Mouse (Mus musculus) CD4-positive, CD25-positive, alpha-beta regulatory T cell, adult 4 months (primary cell): ENCODE measurements around the gene Mei1. TPM values are rescaled to one million over a fixed set of nuclear protein-coding genes. Genes with fewer than 3 reads are reported as not detected.
"Not testable (repeated sequence)": the region's sequence is repeated elsewhere in the genome, so short reads cannot be mapped to it uniquely, and the experiment has no call there.

Source experiments
- ATAC-seq: one replicate; pipeline ENCODE4 v1.8.0; 2017
- polyA plus RNA-seq, 2 experiments: library from polyadenylated mRNA; unstranded; fragments of 100-300 nt; shearing (Covaris generic); gene quantifications; one replicate each; pipeline ENCODE4 v1.2.1; 2017

Mei1 gene
- polyA plus RNA-seq, 2 experiments from 2014 or later, result not detected

DNA sequence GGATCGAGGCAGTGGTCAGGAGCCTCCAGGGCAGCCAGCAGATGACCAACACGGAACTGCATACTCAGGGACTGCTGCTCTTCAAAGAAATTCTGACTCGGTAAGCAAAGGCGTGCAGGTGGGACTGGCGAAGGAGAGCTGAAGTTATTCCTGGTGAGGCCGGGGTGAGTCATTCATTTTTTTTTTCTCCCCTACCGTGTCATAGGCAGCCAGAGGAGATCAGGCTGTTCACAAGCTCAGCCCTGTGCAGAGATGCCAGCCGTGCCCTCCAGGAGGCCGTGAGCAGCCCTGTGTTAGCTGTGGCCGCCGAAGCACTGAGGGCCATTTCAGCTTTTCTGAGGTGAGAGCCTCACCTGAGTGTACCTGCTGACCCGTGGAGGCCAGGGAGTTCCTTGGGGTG is 16.3 kb downstream of the Mei1 start:
- no peak for ATAC-seq

DNA sequence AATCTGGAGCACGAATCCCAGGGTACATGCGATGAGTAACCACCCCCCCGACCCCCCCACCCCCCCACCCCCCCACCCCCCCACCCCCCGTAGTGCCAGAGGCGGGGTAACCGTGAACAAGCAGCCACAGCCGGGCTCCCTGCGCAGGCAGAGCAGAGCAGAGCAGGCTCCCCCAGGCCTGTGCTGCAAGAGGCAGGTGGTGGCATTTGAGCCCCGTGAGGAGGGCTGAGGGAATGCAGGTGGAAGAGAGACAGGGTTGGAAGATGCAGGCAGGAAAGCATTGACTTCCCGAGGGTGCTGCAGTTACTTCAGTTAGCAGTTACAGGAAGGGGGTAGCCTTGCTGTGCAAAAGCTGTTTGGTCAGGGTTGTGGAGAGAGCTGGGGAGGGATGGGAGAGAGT is 17.5 kb downstream of the Mei1 start:
- ATAC-seq, result no peak

DNA sequence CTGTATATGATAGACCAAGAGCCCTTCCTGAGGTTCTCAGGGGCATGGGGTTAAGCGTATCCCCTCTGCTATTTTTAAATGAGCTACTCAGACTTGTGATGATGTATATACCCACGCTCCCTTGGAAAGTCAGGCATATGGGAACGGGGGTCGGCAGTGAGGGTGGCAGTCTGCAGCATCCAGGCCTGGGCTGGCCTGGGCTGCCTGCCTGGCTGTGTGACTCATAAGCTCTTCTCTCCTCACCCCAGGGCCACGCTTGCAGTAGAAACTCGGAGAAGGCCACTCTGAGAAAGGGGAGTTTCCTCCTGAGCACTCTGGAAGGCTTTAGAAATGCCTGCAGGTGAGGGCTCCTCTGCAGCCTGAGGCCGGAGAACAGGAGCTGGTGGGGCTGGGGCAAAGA is 21.3 kb downstream of the Mei1 start:
- ATAC-seq, result no peak

DNA sequence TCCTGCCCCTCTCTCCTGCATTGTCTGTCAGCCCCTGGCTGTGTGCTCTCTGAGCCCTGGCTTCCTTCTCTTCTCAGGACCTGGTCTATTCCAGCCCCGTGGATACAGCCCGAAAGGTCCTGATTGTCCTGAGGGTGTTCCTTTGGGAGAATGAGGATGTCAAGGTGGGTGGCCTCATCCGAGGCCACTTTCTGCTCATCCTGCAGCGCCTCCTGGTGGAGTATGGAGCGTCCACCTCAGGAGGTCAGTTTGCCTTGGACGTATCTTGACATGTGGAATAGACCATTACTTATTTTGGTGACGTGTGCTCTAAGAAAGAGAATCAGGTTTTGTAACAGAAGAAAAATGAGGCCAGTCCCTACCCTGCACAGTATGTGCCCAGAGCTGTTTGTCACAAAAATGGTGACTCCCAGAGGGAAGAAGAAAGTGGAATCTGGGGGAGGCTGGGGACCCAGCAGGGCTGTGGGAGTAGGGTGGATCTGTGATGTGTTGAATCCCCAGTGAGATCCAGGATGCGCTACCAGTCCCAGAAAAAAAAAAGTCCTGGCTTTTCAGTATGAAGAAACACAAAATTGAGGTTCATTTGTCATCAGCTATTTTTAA is 37.3 kb downstream of the Mei1 start:
- no peak for ATAC-seq

DNA sequence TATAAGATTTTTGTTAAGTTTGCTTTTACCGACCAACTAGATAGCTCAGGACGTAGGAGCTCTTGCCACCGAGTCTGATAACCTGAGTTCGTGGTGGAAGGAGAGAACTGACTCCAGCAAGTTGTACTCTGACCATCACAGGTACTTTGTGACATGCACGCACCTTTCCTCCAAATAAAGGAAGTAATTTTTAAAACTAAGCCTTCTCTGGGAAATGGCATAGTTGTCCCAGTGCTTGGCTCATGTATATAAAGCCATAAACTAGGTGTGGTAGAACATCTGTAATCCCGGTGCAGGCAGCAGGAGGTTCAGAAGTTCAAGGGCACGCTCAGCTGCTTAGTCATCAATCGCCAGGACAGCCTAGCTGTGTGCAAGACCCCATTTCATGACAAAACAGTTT is 50.7 kb downstream of the Mei1 start:
- no peak for ATAC-seq

DNA sequence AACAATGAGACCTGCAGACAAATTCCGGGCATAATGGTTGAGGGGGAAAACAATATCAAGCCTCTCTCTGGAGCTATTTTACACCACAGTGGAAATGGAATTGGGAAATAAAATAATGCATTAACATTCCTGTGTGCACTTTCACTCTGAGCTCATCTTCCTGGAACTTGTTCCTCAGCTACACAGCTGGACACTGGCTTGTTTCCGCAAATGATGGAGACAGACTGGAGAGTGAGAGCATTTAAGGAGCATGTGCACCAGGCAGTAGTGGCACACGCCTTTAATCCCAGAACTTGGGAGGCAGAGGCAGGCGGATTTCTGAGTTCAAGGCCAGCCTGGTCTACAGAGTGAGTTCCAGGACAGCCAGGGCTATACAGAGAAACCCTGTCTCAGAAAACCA is 56.9 kb downstream of the Mei1 start:
- not testable (repeated sequence) for ATAC-seq

DNA sequence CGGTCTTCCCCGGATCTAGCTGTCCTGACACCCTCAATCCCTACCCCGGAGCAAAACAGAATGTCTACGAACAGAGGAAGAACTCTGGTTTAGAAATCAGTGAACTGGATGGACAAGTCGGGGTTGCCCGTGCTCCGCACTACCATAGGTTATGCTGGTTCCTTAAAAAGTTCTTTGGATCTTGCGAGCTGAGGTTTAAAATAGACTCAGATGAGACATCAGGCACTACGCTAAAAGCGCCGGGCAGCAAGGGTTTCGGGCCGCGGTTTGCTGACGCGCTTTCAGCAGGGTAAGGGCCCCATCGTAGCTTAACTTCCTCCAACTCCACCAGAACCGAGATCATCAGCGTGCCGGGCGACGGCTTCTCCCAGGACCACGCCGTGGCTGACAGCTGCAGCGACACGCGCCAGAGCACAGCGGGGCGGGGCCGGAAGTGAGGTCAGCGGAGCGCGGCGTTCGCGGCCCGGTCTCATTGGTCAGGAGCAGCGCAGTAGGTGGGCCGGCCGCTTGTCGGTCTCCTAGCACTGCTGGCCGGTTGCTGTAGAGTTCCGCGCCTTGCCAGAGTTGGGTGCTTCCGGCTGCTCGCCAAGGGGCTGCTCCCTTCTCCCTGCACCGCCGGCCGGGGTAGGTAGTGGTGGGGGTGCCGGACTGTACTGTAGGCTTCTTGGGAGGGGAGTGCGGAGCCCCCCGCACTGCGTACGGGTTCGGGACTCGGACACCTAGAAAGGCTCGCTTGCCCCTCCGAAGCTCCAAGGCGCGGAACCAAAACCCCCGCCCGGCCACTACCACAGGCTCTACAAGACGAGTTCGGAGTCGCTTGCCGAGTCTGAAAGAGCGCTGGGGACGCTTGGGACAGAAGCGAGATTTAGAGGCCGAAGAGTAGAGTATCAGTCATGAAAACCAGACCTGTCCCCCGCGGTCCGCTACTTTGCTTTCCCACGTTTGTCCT is 57.9 kb downstream of the Mei1 start, which contains the start of gene Ccdc134:
Ccdc134 (plus strand) TSS at position 497 of the 949 bp plus-strand sequence.
- ATAC-seq, result peak; percentile 99

DNA sequence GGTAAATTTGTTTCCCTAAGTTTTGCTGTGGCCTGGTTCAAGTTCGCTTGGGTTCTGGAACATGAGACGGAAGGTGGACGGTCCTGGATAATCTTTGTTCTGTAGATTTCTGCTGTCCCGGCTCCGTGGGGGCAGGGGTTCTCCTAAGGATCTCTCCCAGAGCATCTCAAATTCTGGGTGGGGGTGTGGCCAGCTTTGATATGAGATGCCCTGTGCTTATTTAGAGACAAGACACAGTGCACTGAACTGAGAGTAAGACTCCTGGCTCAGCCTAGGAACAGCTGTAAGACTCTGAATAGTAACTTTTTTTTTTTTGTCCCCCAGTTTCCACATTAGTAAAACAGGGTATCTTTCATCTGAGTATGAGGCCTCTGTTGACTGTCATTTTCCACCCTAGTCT is 58.6 kb downstream of the Mei1 start:
- no peak for ATAC-seq

DNA sequence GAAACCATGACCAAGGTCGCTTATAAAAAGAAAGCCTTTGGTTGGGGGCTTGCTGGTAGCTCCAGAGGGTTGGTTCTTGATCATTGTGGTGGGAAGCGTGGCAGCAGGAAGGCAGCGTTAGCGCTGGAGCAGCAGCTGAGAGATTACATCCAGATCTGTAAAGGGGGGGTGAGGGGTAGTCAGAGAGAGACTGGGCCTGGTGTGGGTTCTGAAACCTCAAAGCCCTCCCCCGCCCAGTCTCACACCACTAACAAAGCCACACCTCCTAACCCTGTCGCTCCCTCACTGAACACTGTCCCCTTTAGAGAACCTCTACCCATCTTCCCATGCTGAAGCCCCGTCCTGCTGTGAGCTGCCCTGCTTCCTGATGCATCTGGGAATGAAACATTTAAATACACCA is 60.8 kb downstream of the Mei1 start:
- no peak for ATAC-seq

DNA sequence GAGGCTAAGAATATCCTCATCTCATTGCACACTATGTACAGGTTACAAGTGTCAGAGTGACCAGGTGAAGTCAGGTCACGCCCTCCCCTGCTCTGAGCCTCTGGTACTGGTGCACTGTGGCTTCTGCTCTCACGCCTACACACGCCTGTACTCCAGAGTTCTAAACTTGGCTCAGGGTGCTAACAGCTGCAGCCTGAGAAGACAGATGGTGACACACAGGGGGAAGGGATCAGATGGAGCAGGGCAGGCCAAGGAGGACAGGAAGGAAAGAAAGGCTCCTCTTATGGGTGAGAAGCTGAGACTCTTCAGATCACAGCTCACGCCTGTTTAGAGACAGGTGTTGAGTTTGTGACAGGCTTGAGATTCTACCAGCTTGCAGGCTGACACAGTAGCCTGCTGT is 65.6 kb downstream of the Mei1 start:
- no peak for ATAC-seq

DNA sequence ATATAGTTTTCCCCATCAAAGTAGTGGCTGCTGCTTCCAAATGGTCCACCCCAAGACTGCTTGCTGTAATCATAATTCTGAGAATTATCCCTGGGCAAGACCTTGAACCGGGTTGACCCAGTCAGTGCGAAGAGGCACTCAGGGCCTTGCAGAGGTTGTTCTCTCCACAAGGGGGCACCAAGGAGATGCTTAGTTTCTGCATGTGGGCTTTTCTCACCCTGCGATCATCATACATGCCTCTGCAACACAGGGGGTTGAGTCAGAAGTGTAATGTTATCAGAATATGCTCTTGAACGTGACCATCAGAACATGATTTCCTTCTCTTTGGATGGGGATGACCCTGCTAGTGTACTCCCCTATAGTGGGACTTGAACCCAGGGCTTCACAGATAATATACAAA is 68.8 kb downstream of the Mei1 start:
- ATAC-seq, result peak; percentile 89

DNA sequence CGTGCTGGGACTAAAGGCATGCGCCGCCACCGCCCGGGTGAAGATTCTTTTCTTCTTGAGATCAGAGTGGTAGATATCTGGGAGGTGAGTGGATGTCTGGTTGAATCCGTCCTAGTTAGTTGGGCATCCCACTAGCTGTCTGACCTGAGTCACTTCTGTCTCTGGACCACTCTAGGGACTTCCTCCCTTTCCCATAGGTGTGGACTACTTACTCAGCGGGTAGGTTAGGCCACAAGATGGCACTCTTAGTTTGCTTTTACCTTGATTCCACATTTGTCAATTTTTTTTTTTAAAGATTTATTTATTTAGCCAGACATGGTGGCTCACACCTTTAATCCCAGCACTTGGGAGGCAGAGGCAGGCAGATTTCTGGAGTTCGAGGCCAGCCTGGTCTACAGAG is 69.4 kb downstream of the Mei1 start:
- ATAC-seq, result peak; percentile 42

DNA sequence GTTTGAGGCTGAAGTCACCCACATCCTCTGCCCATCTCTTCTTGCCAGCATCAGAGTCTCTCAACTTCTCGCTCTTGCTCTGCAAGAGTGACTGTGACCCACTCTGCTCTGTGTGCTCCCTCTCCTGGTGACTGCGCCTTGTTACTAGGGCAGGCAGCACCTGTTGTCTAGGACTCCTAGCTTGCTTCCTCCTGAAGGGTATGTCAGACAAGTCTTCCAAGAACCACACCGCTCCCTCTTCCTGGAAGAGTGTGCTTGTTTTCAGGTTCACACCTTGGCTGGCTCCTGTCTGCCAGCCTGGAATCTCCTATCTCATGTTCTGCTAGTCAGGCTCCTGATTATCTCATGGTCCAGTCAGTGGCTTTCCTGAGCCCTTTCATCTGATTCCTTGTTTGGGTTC is 70.6 kb downstream of the Mei1 start:
- peak; percentile 44 for ATAC-seq

DNA sequence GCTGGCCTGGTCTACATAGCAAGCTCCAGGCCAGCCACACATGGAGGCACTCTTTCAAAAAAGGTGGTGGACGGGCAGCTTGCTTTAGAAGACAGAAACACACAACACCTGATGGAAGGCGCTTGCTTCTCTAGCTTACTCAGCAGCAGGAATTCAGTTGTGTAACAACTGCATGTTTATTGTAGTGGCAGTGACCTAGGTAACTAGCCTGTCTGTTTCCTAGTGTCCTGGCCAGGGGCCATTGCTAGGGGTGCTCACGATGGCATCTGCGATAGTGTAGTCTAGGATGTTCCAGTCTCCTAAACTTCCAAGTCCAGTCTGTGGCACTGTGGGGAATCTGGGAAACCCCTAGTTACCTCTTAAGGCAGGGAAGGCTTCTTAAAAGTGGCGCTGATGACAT is 74.4 kb downstream of the Mei1 start:
- ATAC-seq, result no peak

DNA sequence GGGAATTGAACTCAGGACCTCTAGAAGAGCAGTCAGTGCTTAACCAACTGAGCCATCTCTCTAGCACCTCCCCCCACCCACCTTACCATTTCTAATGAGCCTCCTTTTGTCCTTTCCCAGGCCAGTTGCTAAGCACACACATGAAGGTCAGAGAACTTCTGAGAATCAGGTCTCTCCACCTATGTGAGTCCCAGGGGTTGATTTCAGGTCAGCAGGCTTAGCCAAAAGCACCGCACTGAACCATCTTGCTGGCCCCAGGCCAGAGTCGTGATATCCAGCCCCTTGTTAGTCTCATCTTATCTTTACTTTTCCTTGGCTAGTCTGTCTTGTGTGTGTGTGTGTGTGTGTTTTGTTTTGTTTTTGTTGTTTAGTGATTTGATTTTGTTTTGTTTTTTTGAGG is 75.6 kb downstream of the Mei1 start:
- no peak for ATAC-seq

DNA sequence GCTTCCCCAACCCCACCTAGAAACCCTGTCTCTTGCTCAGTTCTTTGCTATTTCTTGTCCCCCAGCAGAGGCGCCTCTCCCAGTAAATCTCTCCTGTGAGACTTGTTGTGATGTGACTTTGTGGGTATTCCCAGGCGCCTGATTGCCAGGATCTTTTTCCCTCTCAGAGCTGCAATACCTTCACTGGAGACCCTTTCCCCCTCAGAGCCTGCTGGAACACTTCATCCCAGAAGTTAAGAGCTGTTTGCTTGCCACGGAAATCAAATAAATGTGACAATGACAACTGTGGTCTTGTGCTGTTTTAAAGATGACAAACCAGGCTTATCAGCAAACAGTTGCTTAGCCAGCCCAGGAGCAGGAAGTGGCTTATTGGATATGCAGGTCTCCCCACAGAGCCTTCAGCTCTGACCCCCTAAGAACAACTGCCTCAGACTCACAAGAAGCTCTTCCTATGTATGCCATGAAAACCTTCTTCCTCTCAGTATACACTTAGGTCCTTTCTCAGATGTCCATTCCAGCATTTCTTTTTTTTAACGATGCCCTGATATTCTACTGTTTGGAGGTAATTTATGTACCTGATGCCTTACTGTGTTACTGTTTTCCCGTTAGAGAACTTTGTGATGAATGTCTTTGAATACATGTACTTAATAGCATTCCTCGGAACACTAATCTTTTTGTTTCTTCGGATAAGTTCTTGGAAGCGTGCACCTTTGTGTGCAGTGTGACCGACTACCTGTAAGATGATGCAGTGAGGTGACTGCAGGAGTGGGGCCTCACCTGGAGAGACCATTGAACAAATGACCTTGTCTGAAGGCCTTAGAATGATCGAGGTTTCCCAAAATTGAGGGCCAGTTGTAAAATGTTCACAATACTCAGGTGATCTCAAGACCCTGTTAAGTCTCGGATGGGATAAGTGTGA is 76.3 kb downstream of the Mei1 start:
- ATAC-seq, result no peak

DNA sequence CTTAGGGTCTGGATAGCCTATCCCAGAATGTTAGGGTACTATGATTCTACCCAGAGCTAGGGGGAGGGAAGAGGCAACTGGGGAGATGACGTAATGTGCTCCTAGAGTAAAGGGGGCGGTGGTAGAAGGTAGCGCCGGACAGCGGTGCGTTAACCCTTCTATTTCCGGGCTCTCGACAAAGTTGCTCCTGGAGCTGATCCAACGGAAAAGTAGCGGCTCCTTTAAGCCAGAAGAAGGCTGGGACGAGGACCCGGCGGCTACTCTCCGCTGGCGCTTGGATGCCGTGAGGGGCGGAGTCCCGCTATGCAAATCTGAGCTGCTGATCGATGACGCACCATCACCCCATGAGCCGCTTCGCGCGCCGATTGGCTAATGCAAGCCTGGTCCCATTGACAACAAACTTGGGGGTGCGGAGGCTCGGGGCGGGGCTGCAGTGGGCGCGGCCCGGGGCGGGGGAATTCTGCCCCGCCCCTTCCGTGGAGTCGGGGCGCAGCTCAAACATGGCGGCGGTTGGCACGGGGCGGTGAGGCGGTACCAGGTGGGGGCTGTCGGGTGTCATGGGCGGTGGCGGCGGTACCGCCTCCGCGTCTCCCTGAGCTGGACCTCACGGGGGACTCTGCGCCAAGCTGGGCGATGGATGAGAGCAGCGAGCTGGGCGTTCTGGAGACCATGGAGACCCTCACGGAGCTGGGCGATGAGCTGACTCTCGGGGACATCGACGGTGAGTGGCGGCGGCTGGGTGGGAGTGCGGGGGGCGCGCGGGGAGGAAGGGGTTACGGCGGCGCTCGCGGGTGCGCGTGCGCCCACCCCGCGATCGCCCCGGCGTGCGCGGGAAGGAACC is 77.2 kb downstream of the Mei1 start, which contains the start of gene Srebf2:
Srebf2 (plus strand) TSS at position 412 of the 841 bp plus-strand sequence.
- ATAC-seq, result peak; percentile 94

DNA sequence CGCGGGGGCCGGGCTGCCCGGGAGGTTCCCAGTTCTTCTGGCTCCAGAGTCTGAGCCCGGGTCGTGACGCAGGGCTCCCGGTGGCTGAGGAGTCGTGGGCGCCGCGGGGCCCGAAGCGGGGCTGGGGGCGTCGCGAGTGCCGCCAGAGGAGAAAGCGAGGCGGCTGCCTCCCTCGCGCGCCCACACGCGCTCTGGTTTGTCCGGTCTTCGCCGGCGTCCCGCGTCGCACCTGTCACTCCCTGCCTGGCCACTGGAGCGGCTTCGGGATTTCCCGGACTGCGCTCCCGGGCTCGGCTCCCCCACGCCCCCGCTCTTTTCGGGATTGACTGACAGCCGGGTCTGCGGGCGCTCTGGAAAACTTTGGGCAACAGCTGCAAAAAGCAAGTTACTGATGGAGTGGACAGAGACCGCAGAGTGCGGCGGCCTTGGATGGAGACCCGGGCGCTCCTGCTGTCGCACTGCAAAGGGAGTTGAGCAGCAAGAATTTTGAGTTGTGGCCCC is 77.9 kb downstream of the Mei1 start:
- ATAC-seq, result no peak

DNA sequence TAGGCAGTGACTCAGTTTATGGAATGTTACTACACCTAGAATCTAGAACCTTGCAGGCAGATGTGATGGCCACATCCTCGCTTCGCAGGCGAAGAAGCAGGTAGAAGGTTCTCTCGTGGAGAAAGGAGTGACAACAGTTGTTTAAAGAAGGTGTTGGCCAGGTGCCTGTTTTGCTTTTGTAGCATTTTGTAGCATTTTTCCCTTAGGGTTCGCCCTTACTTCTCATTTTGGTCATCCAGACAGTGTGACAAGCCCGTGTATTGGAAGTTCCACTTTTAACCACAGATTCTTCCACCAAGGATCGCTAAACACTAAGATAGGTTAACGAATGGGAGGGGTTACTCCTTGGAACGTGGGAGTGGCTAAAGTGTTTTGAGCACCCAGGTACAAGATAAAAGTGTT is 78.7 kb downstream of the Mei1 start:
- ATAC-seq, result no peak

DNA sequence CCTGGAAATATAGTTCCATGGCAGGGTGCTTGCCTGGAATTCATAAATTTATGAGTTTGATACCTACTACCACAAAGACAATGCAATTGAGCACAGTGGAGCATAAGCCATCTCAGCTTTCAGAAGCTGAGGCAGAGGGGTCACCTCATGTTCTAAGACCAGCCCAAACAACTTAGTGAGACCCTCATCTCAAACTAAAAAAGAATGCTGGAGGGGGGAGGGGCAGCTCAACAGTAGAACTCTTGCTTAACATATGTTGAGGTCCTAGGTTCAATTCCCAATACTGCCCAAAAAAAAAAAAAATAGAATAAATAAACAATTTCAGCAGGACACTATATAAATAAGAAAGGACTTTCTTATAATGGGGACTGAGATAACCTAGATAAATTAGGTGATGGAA is 80.2 kb downstream of the Mei1 start:
- no peak for ATAC-seq

DNA sequence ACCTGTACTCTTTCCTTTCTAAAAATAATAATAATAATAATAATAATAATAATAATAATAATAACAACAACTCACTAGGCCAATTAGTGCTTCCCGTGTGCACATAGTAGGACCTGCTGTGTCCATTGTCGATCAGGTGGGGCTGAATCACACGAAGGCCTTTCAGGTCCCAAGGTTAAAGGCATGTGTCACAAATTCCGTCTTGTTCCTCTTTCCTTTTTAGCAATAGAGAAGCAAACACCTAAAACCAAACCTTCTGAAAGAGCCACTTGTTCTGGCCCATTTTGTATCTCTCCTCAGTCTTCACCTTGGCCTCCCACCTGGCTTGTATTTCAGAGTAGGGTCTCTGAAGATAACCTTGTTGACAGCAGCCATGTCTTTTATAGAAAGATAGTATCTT is 81.4 kb downstream of the Mei1 start:
- no peak for ATAC-seq

DNA sequence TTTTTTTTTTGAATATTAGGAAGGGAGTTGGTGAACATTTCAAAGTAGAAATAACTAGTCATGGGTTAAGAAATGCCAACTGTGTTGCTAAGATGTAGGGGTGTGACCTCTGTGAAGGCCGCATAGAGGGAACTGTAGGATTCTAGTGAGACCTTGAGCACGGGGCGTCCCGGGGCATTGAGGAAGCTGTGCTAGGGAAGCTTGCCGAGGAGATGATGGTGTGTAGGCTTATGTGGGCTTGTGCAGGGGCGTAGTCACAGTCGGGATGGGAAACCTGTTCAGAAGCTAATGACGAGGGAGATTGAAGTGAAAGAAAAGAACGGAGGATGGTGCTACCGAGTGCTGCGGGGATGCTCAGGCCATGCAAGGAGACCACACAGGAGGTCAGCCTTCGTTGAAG is 82.2 kb downstream of the Mei1 start:
- ATAC-seq, result no peak
